12 mouse cellular contexts compared by ENCODE assay signal in genomic region chr11:55410502-55410901, GRCm38 (mm10). TPM values are rescaled to one million over a fixed set of nuclear protein-coding genes. Genes with fewer than 3 reads are reported as not detected.
DNase-seq lines count a peak whose midpoint lies in the region; ATAC-seq and TF ChIP-seq lines count a peak whose summit lies in the region.
"Had no signal": no experiment of that assay in that cellular context is flagged by ENCODE, and none has a peak within 500 bp of the region (broad histone marks: within the 10 kb centered on the region; RNA-seq: fewer than 3 reads in every experiment).

No protein-coding gene starts in this region.

- H3K36me3 ChIP-seq in heart, embryonic 13.5 days: peaks cover 87% of the 10 kb centered on the region
- H3K36me3 ChIP-seq in liver, embryonic 12.5 days: peaks cover 14% of the 10 kb centered on the region; the same call in 1 of the 2 replicates
- no peaks in the 10 kb centered on the region for H3K36me3 ChIP-seq in liver, postnatal 0 days (replicated peaks; ENCODE audit: insufficient read depth, low read length)
- H3K36me3 ChIP-seq in embryonic facial prominence, embryonic 14.5 days (ENCODE audit: control insufficient read depth, insufficient read depth, low read length): peaks cover 71% of the 10 kb centered on the region
- peaks cover 9% of the 10 kb centered on the region for H3K36me3 ChIP-seq in neural tube, embryonic 15.5 days

- DNase-seq in heart, adult 8-10 months (ENCODE audit: low spot score): no peak
- DNase-seq in liver, postnatal 0 days: no peak
- DNase-seq in embryonic facial prominence, embryonic 14.5 days (ENCODE audit: low spot score): no peak
- DNase-seq in adrenal gland, postnatal 36 days: no peak
- DNase-seq: cerebellum, postnatal 14 days; kidney, adult 8-10 months had no signal

- H3K27ac ChIP-seq in heart, embryonic 13.5 days (replicated peaks): peak overlapping the region; percentile 78
- peak overlapping the region; percentile 26; the same call in 1 of the 2 replicates for H3K27ac ChIP-seq in liver, embryonic 12.5 days
- no peak overlapping the region for H3K27ac ChIP-seq in liver, postnatal 0 days (ENCODE audit: low read depth)
- 0 out of 2 replicates have a peak overlapping the region, but pooled peaks have one; percentile 22 for H3K27ac ChIP-seq in embryonic facial prominence, embryonic 14.5 days (replicated peaks; ENCODE audit: low read depth, low read length)
- H3K27ac ChIP-seq in neural tube, embryonic 15.5 days (replicated peaks): 0 out of 2 replicates have a peak overlapping the region, but pooled peaks have one; percentile 3
- H3K27ac ChIP-seq: liver, embryonic 14.5 days; midbrain, embryonic 12.5 days had no signal

- no peak for TF ChIP-seq CTCF in liver, postnatal 0 days (IDR thresholded peaks at IDR 0.05; ENCODE audit: low read depth)

- no peak for ATAC-seq in heart, embryonic 13.5 days (ENCODE audit: extremely low read depth, insufficient number of reproducible peaks, low FRiP score, low TSS enrichment)
- ATAC-seq in liver, embryonic 12.5 days: no peak
- ATAC-seq in liver, postnatal 0 days: no peak
- ATAC-seq in embryonic facial prominence, embryonic 14.5 days (ENCODE audit: low read depth): no peak
- ATAC-seq in neural tube, embryonic 15.5 days (ENCODE audit: low FRiP score): no peak
- ATAC-seq: Patski had no signal

- no peaks in the 10 kb centered on the region for H3K27me3 ChIP-seq in heart, embryonic 13.5 days (replicated peaks)
- H3K27me3 ChIP-seq in liver, embryonic 12.5 days (replicated peaks): no peaks in the 10 kb centered on the region
- no peaks in the 10 kb centered on the region for H3K27me3 ChIP-seq in liver, postnatal 0 days (ENCODE audit: insufficient read depth, low read length)
- H3K27me3 ChIP-seq in embryonic facial prominence, embryonic 14.5 days (replicated peaks; ENCODE audit: control insufficient read depth, insufficient read depth, low read length): no peaks in the 10 kb centered on the region
- H3K27me3 ChIP-seq in neural tube, embryonic 15.5 days (replicated peaks): no peaks in the 10 kb centered on the region
- H3K27me3 ChIP-seq: midbrain, embryonic 12.5 days; Patski had no signal

- H3K4me1 ChIP-seq in heart, embryonic 13.5 days: peaks cover 53% of the 10 kb centered on the region
- peaks cover 14% of the 10 kb centered on the region for H3K4me1 ChIP-seq in liver, embryonic 12.5 days
- 0 out of 2 replicates have a peak, but pooled peaks cover 4% of the 10 kb centered on the region for H3K4me1 ChIP-seq in liver, postnatal 0 days (ENCODE audit: insufficient read depth)
- H3K4me1 ChIP-seq in embryonic facial prominence, embryonic 14.5 days (ENCODE audit: control insufficient read depth, insufficient read depth, low read length): peaks cover 11% of the 10 kb centered on the region
- H3K4me1 ChIP-seq in neural tube, embryonic 15.5 days: peaks cover 7% of the 10 kb centered on the region; the same call in 1 of the 2 replicates
- H3K4me1 ChIP-seq: midbrain, embryonic 12.5 days had no signal

- no peak overlapping the region for H3K4me3 ChIP-seq in heart, embryonic 13.5 days
- no peak overlapping the region for H3K4me3 ChIP-seq in liver, embryonic 12.5 days
- H3K4me3 ChIP-seq in liver, postnatal 0 days (ENCODE audit: low read depth, low read length): no peak overlapping the region
- H3K4me3 ChIP-seq in embryonic facial prominence, embryonic 14.5 days (ENCODE audit: low read depth, low read length): no peak overlapping the region
- no peak overlapping the region for H3K4me3 ChIP-seq in neural tube, embryonic 15.5 days (replicated peaks)
- H3K4me3 ChIP-seq: midbrain, embryonic 12.5 days had no signal

- TF ChIP-seq EP300 in liver, postnatal 0 days (IDR thresholded peaks at IDR 0.05; ENCODE audit: low read depth): no peak

- no peak overlapping the region for H3K9ac ChIP-seq in heart, embryonic 13.5 days
- H3K9ac ChIP-seq in liver, embryonic 12.5 days: no peak overlapping the region
- H3K9ac ChIP-seq in liver, postnatal 0 days (replicated peaks): no peak overlapping the region
- no peak overlapping the region for H3K9ac ChIP-seq in embryonic facial prominence, embryonic 14.5 days (ENCODE audit: low read depth, low read length)
- no peak overlapping the region for H3K9ac ChIP-seq in neural tube, embryonic 15.5 days (replicated peaks)
- H3K9ac ChIP-seq: liver, embryonic 14.5 days; midbrain, embryonic 12.5 days had no signal

- WGBS in heart, embryonic 13.5 days: 55% methylated on average over 3 of the region's 3 CpGs
- WGBS in liver, embryonic 12.5 days (ENCODE audit: insufficient replicate concordance): 48% methylated on average over 3 of the region's 3 CpGs
- 45% methylated on average over 3 of the region's 3 CpGs for WGBS in liver, postnatal 0 days (ENCODE audit: insufficient replicate concordance)
- 40% methylated on average over 3 of the region's 3 CpGs for WGBS in embryonic facial prominence, embryonic 14.5 days
- WGBS in neural tube, embryonic 15.5 days: 74% methylated on average over 3 of the region's 3 CpGs

- H3K4me2 ChIP-seq in heart, embryonic 13.5 days: no peak overlapping the region
- H3K4me2 ChIP-seq in liver, embryonic 12.5 days: no peak overlapping the region
- H3K4me2 ChIP-seq in liver, postnatal 0 days (ENCODE audit: low read depth, low read length): no peak overlapping the region
- H3K4me2 ChIP-seq in embryonic facial prominence, embryonic 14.5 days (ENCODE audit: low read depth, low read length): no peak overlapping the region
- H3K4me2 ChIP-seq in neural tube, embryonic 15.5 days: no peak overlapping the region
- H3K4me2 ChIP-seq: midbrain, embryonic 12.5 days had no signal

- H3K9me3 ChIP-seq in heart, embryonic 13.5 days: no peaks in the 10 kb centered on the region
- H3K9me3 ChIP-seq in liver, embryonic 12.5 days (replicated peaks): no peaks in the 10 kb centered on the region
- no peaks in the 10 kb centered on the region for H3K9me3 ChIP-seq in liver, postnatal 0 days (ENCODE audit: low read length)
- H3K9me3 ChIP-seq in embryonic facial prominence, embryonic 14.5 days (ENCODE audit: control insufficient read depth, low read length): no peaks in the 10 kb centered on the region
- H3K9me3 ChIP-seq in neural tube, embryonic 15.5 days (replicated peaks): no peaks in the 10 kb centered on the region
- H3K9me3 ChIP-seq: midbrain, embryonic 12.5 days had no signal

RNA-seq across cellular contexts. Expression of gene Sparc, which starts 12.5 kb away (rescaled TPM):
- 1,654 and 1,741 TPM in 2 replicates for polyA plus RNA-seq in heart, embryonic 13.5 days (2015; fragmentation: Nextera tagmentation; extraction: Ambion mirVana)
- total RNA-seq in heart, adult 8-10 months (2022): 100 to 1,000 TPM; 202 to 357 (median 299) TPM
- polyA plus RNA-seq in liver, embryonic 12.5 days (2016; fragmentation: Nextera tagmentation; extraction: Ambion mirVana): 167 and 173 TPM in 2 replicates
- 258 and 272 TPM in 2 replicates for polyA plus RNA-seq in liver, postnatal 0 days (2015; fragmentation: Nextera tagmentation; extraction: Ambion mirVana)
- polyA plus RNA-seq in embryonic facial prominence, embryonic 14.5 days (2014; fragmentation: Nextera tagmentation; extraction: Ambion mirVana): 2,713 and 3,340 TPM in 2 replicates
- 747 and 833 TPM in 2 replicates for polyA plus RNA-seq in neural tube, embryonic 15.5 days (2015; fragmentation: Nextera tagmentation; extraction: Ambion mirVana)
- total RNA-seq in adrenal gland, postnatal 36 days (2021): 1,000 to 10,000 TPM; 2,443 to 3,326 TPM

RNA-seq across cellular contexts. Expression of gene Atox1, which starts 50.5 kb away (rescaled TPM):
- 283 and 302 TPM in 2 replicates for polyA plus RNA-seq in heart, embryonic 13.5 days (2015; fragmentation: Nextera tagmentation; extraction: Ambion mirVana)
- 100 to 1,000 TPM in 3 of 4 experiments, 10 to 100 TPM in 1; 94.6 to 115 (median 104) TPM for total RNA-seq in heart, adult 8-10 months (2022)
- 203 and 210 TPM in 2 replicates for polyA plus RNA-seq in liver, embryonic 12.5 days (2016; fragmentation: Nextera tagmentation; extraction: Ambion mirVana)
- polyA plus RNA-seq in liver, postnatal 0 days (2015; fragmentation: Nextera tagmentation; extraction: Ambion mirVana): 261 and 271 TPM in 2 replicates
- 409 and 416 TPM in 2 replicates for polyA plus RNA-seq in embryonic facial prominence, embryonic 14.5 days (2014; fragmentation: Nextera tagmentation; extraction: Ambion mirVana)
- 303 and 338 TPM in 2 replicates for polyA plus RNA-seq in neural tube, embryonic 15.5 days (2015; fragmentation: Nextera tagmentation; extraction: Ambion mirVana)
- 100 to 1,000 TPM; 216 to 347 TPM for total RNA-seq in adrenal gland, postnatal 36 days (2021)

RNA-seq across cellular contexts. Expression of gene G3bp1, which starts 59.0 kb away (rescaled TPM):
- polyA plus RNA-seq in heart, embryonic 13.5 days (2015; fragmentation: Nextera tagmentation; extraction: Ambion mirVana): 111 and 113 TPM in 2 replicates
- 10 to 100 TPM; 39.4 to 45.2 (median 42.4) TPM for total RNA-seq in heart, adult 8-10 months (2022)
- 136 TPM in 2 replicates for polyA plus RNA-seq in liver, embryonic 12.5 days (2016; fragmentation: Nextera tagmentation; extraction: Ambion mirVana)
- polyA plus RNA-seq in liver, postnatal 0 days (2015; fragmentation: Nextera tagmentation; extraction: Ambion mirVana): 34.2 and 36.8 TPM in 2 replicates
- polyA plus RNA-seq in embryonic facial prominence, embryonic 14.5 days (2014; fragmentation: Nextera tagmentation; extraction: Ambion mirVana): 147 and 171 TPM in 2 replicates
- polyA plus RNA-seq in neural tube, embryonic 15.5 days (2015; fragmentation: Nextera tagmentation; extraction: Ambion mirVana): 91.5 and 115 TPM in 2 replicates
- total RNA-seq in adrenal gland, postnatal 36 days (2021): 10 to 100 TPM; 58.5 to 63.4 TPM
